Mouse (Mus musculus) lung, adult 2 months (tissue): ENCODE results near the gene Nrip3.

ENCODE experiments used
- CTCF ChIP-seq: fragments of 200-500 bp; IDR thresholded peaks from 2 replicates; pipeline ENCODE4 v1.5.1; 2011; ENCODE audit warnings: mild to moderate bottlenecking, low read length, control low read depth; ENCODE audit not compliant: insufficient read depth
- POLR2A ChIP-seq: fragments of 200-500 bp; IDR thresholded peaks from 2 replicates; pipeline ENCODE4 v1.6.1; 2011; ENCODE audit warnings: low read depth, mild to moderate bottlenecking, control low read depth, low read length, borderline replicate concordance; ENCODE audit errors: extremely low read depth

DNA sequence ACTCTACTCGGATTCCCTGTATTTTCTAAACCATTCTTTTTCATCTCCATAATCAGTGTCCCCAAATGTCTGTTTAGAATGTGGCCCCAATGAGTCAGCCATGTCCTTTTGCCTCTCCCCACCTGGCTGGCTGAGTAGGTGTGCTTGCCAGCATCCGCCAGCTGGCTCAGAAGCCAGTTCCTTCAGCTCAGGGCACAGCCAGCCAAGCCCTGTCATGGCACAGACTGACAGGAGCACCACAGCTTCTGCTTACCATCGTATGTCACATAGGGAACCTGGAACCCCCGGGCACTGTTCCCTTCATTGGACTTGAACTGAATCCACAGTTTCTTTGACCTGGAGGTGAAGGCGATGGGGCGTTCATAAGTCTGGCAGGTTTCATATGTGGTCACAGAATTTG lies 22.5 kb upstream of the Nrip3 start:
- TF ChIP-seq POLR2A (no peak), CTCF (no peak)
